Mouse (Mus musculus): ENCODE results near the gene Csf1.
A peak's percentile ranks its signal among the peaks of the same experiment; 100 is the strongest.

The Csf1 gene

GRCm38 (mm10) chr3:107783315-107783714 lies 23.0 kb upstream of the Csf1 start:
- DNase-seq (ENCODE audit: low spot score in 2 of 2): no peak

- DNase-seq (ENCODE audit: low spot score in 2 of 2): no peak
Observed at GRCm38 (mm10) chr3:107781304-107781703, 21.0 kb upstream of the Csf1 start.

- no peak for DNase-seq (ENCODE audit: low spot score in 2 of 2)
Observed at GRCm38 (mm10) chr3:107778016-107778415, 17.7 kb upstream of the Csf1 start.

GRCm38 (mm10) chr3:107776295-107776694 lies 16.0 kb upstream of the Csf1 start:
- DNase-seq (ENCODE audit: low spot score in 2 of 2): no peak

GRCm38 (mm10) chr3:107775736-107776135 lies 15.5 kb upstream of the Csf1 start:
- DNase-seq (ENCODE audit: low spot score in 2 of 2): no peak

- no peak for DNase-seq (ENCODE audit: low spot score in 2 of 2)
Observed at GRCm38 (mm10) chr3:107775056-107775455, 14.8 kb upstream of the Csf1 start.

- DNase-seq (ENCODE audit: low spot score in 2 of 2): no peak
Observed at GRCm38 (mm10) chr3:107772860-107773259, 12.6 kb upstream of the Csf1 start.

- no peak for DNase-seq (ENCODE audit: low spot score in 2 of 2)
Observed at GRCm38 (mm10) chr3:107769692-107770091, 9.4 kb upstream of the Csf1 start.

GRCm38 (mm10) chr3:107768104-107768989 lies 8.1 kb upstream of the Csf1 start:
- no peak for DNase-seq (ENCODE audit: low spot score in 2 of 2)

- DNase-seq (ENCODE audit: low spot score in 2 of 2): no peak
Observed at GRCm38 (mm10) chr3:107766804-107767203, 6.5 kb upstream of the Csf1 start.

- no peak for DNase-seq (ENCODE audit: low spot score in 2 of 2)
Observed at GRCm38 (mm10) chr3:107765979-107766378, 5.7 kb upstream of the Csf1 start.

- DNase-seq (ENCODE audit: low spot score in 2 of 2): no peak
Observed at GRCm38 (mm10) chr3:107763552-107763951, 3.3 kb upstream of the Csf1 start.

GRCm38 (mm10) chr3:107761446-107761845 lies 1.2 kb upstream of the Csf1 start:
- DNase-seq (ENCODE audit: low spot score in 2 of 2): no peak

GRCm38 (mm10) chr3:107760771-107761170 lies 502 bp upstream of the Csf1 start:
- DNase-seq (ENCODE audit: low spot score in 2 of 2): no peak

GRCm38 (mm10) chr3:107758638-107759037 lies 1.6 kb downstream of the Csf1 start:
- DNase-seq (ENCODE audit: low spot score in 2 of 2): peak in 1 of 2 experiments; percentile 46

- DNase-seq (ENCODE audit: low spot score in 2 of 2): no peak
Observed at GRCm38 (mm10) chr3:107758176-107758575, 2.1 kb downstream of the Csf1 start.

GRCm38 (mm10) chr3:107757365-107758129 lies 2.7 kb downstream of the Csf1 start:
- peak in 1 of 2 experiments; percentile 60 for DNase-seq (ENCODE audit: low spot score in 2 of 2)

GRCm38 (mm10) chr3:107756481-107756866 lies 3.8 kb downstream of the Csf1 start:
- no peak for DNase-seq (ENCODE audit: low spot score in 2 of 2)

GRCm38 (mm10) chr3:107755702-107756480 lies 4.4 kb downstream of the Csf1 start:
- no peak for DNase-seq (ENCODE audit: low spot score in 2 of 2)

- DNase-seq (ENCODE audit: low spot score in 2 of 2): peak in 1 of 2 experiments; percentile 60
Observed at GRCm38 (mm10) chr3:107754632-107755031, 5.6 kb downstream of the Csf1 start.

GRCm38 (mm10) chr3:107751607-107752006 lies 8.7 kb downstream of the Csf1 start:
- DNase-seq (ENCODE audit: low spot score in 2 of 2): no peak
